Mouse (Mus musculus) kidney, postnatal 25 days (tissue): Measurements from ENCODE around the gene Cartpt.

Experiments
- DNase-seq, 2 experiments: peaks; one replicate each; pipeline ENCODE4 v3.0.0; 2021; ENCODE audit warnings: mixed read lengths in 2 of 2

Gene Cartpt

DNA sequence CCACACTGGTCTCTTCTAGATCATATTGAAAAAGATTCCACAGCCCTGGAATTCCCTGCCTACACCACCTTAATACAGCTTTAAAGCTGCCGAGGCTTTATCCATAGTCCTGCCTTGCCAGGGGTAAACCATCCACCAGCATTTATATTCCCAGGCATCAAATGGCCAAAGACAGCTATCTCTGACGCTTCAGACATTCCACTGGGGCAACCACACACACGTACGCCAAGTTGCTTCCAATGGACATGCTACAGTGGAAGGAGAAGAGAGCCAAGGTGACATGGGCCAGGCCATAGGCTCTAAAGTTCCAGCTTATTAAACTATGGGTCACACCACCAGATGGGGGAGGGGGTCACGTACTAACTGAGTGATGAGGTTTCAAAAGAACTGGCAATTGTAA is 45.7 kb downstream of the Cartpt start:
- no peak for DNase-seq

DNA sequence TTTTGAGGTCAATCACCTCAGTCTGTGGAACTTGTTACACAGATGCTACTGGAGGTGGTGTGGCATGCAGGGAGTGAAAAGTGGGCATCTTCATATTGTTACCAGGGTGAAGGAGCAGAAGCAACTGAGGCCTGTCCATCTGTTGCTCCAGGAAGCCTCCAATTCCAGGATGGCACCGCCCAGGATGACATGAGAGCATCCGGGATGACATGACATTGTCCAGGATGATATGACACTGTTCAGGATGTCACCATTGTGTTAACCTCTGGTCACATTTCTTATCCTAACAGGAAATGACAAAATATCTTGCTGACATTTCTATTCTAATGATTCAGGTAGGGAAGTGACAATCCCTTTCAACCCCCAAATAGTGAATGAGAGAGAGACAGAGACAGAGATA is 47.8 kb downstream of the Cartpt start:
- peak; percentile 36 to 55 for DNase-seq

DNA sequence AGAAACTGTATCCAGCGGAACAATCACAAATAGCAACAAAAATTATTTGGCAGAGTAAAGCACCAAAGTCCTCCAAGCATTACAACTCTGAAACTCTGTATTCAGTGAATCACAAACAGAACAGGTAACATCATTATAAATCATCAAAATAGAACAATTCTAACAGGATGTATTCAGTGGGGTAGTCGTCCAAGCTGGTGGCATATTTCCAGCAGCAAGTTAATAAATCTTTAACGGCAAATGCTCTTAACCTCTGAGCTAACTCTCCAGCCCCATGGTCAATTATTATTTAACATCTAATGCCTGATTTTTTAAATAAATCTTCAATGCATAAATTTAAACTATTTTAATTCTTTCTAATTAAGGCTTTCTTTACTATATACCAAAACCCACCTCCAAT is 48.5 kb downstream of the Cartpt start:
- DNase-seq, result peak; percentile 42 to 44

DNA sequence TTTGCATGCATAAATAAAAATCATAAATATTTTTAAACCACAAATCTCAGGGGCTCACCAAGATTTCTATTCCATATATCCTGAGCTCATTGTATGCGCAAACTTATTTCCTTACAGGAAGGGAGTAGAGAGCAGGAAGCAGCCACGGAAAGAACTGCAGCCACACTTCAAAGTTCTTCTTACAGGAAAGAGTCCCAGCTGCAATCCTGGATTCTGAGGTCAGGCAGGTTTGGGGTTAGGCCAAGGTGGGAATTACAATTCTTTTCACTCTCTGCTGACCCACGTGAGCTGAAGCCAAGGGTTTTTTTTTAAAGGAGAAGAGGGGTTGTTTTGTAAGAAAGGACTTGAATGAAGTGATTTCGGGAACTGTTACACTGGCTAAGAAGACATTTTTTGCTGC is 49.9 kb downstream of the Cartpt start:
- DNase-seq, result peak; percentile 47 to 55

DNA sequence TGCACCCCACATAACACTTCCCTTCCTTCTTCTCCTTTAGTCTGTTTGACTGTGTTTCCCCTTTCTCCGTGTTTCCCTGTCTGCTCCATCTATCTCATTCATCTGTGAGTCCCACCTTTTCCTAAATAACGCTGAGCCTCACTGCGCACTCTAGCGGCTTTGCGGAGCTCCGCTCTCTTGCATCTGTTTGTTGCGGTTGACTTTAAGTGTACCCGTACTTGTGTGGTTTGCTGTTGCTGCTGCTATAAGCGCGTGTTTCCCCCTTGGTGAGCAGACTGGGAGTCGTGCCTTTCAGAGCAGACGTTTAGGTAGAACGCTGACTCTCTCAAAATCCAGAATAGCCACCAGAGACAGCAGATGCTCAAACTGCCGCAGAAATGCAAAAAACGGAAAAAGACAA is 51.3 kb downstream of the Cartpt start:
- DNase-seq, result peak in 1 of 2 experiments; percentile 39
